In genomic region chr8:11308570-11308998, GRCm38 (mm10) we compare ENCODE assay signal across 12 mouse cellular contexts. TPM values are rescaled to one million over a fixed set of nuclear protein-coding genes. Genes with fewer than 3 reads are reported as not detected.
DNase-seq lines count a peak whose midpoint lies in the region; ATAC-seq and TF ChIP-seq lines count a peak whose summit lies in the region.
"Had no signal": no experiment of that assay in that cellular context is flagged by ENCODE, and none has a peak within 500 bp of the region (broad histone marks: within the 10 kb centered on the region; RNA-seq: fewer than 3 reads in every experiment).

No protein-coding gene starts in this region.

- peak; percentile 48 to 58 for DNase-seq in heart, adult 2 months
- no peak for DNase-seq in heart, postnatal 25 days (ENCODE audit: low spot score)
- DNase-seq in neural tube, embryonic 10.5 days (ENCODE audit: extremely low spot score, low spot score), result no peak
- no peak for DNase-seq in left cerebral cortex, postnatal 10 days (ENCODE audit: extremely low spot score in 1 of 2, low spot score in 2 of 2)
- no peak for DNase-seq in left cerebral cortex, adult 18-20 months (ENCODE audit: low spot score in 2 of 2)
- DNase-seq in adrenal gland, postnatal 14 days, result no peak
- DNase-seq: cerebellum, postnatal 36 days; gastrocnemius, postnatal 10 days; thymus, postnatal 14 days had no signal

- peak overlapping the region; percentile 99 for H3K4me3 ChIP-seq in heart, adult 2 months
- H3K4me3 ChIP-seq in neural tube, embryonic 13.5 days, result no peak overlapping the region
- peak overlapping the region; percentile 91 for H3K4me3 ChIP-seq in kidney, embryonic 15.5 days (replicated peaks)
- H3K4me3 ChIP-seq: midbrain, embryonic 12.5 days had no signal

- 42% methylated on average over 7 of the region's 7 CpGs for WGBS in heart, adult 2 months
- WGBS in neural tube, embryonic 13.5 days, result 24% methylated on average over 7 of the region's 7 CpGs
- 67% methylated on average over 7 of the region's 7 CpGs for WGBS in kidney, embryonic 15.5 days

- no peak overlapping the region for H3K9ac ChIP-seq in heart, adult 2 months (ENCODE audit: low read depth, low read length)
- no peak overlapping the region for H3K9ac ChIP-seq in neural tube, embryonic 13.5 days
- H3K9ac ChIP-seq in kidney, embryonic 15.5 days, result no peak overlapping the region
- H3K9ac ChIP-seq: midbrain, embryonic 12.5 days had no signal

- ATAC-seq in neural tube, embryonic 13.5 days (ENCODE audit: low read depth), result no peak
- no peak for ATAC-seq in kidney, embryonic 15.5 days (replicated peaks; ENCODE audit: low FRiP score)

- H3K4me2 ChIP-seq in neural tube, embryonic 13.5 days, result peak overlapping the region; percentile 80; the same call in 1 of the 2 replicates
- peak overlapping the region; percentile 81 for H3K4me2 ChIP-seq in kidney, embryonic 15.5 days
- H3K4me2 ChIP-seq: midbrain, embryonic 12.5 days had no signal

- TF ChIP-seq CTCF in heart, adult 2 months (IDR thresholded peaks at IDR 0.05), result no peak

- no peak for TF ChIP-seq EP300 in heart, adult 2 months (IDR thresholded peaks at IDR 0.05; ENCODE audit: insufficient read depth, low read depth, low read length)

- H3K79me2 ChIP-seq in heart, adult 2 months (replicated peaks; ENCODE audit: control insufficient read depth, insufficient read depth, low read length), result peaks cover 13% of the 10 kb centered on the region

- TF ChIP-seq POLR2A in heart, adult 2 months (IDR thresholded peaks at IDR 0.05; ENCODE audit: insufficient read depth, low read depth, low read length), result no peak

- intact Hi-C loops in heart, adult 2 months (cut with DNase I), result loop anchor here (2.0 kb wide), 2 partner anchors 30 to 56 kb away; no protein-coding TSS in a partner anchor
- intact Hi-C loops in heart, postnatal 25 days (cut with DNase I), result no loop called here
- intact Hi-C loops in left cerebral cortex, postnatal 10 days (cut with DNase I), result no loop called here

- H3K4me1 ChIP-seq in heart, adult 2 months (ENCODE audit: control insufficient read depth, insufficient read depth, low read length), result peaks cover 38% of the 10 kb centered on the region
- H3K4me1 ChIP-seq in neural tube, embryonic 13.5 days (replicated peaks), result peaks cover 36% of the 10 kb centered on the region
- H3K4me1 ChIP-seq in kidney, embryonic 15.5 days, result peaks cover 79% of the 10 kb centered on the region

- H3K36me3 ChIP-seq in heart, adult 2 months (ENCODE audit: control insufficient read depth, insufficient read depth, low read length), result peaks cover 23% of the 10 kb centered on the region
- no peaks in the 10 kb centered on the region for H3K36me3 ChIP-seq in neural tube, embryonic 13.5 days
- H3K36me3 ChIP-seq in kidney, embryonic 15.5 days, result peaks cover 29% of the 10 kb centered on the region
- H3K36me3 ChIP-seq: midbrain, embryonic 12.5 days had no signal

- H3K27me3 ChIP-seq in heart, adult 2 months (ENCODE audit: control insufficient read depth, insufficient read depth, low read length), result no peaks in the 10 kb centered on the region
- H3K27me3 ChIP-seq in neural tube, embryonic 13.5 days, result peaks cover 56% of the 10 kb centered on the region
- no peaks in the 10 kb centered on the region for H3K27me3 ChIP-seq in kidney, embryonic 15.5 days

- no peaks in the 10 kb centered on the region for H3K9me3 ChIP-seq in neural tube, embryonic 13.5 days
- H3K9me3 ChIP-seq in kidney, embryonic 15.5 days (replicated peaks), result no peaks in the 10 kb centered on the region
- H3K9me3 ChIP-seq: midbrain, embryonic 12.5 days had no signal

- H3K27ac ChIP-seq in heart, adult 2 months, result peak overlapping the region; percentile 100
- no peak overlapping the region for H3K27ac ChIP-seq in neural tube, embryonic 13.5 days (replicated peaks)
- peak overlapping the region; percentile 94 for H3K27ac ChIP-seq in kidney, embryonic 15.5 days
- H3K27ac ChIP-seq: midbrain, embryonic 12.5 days had no signal

RNA-seq across cellular contexts. Expression of gene Col4a2, which starts 4.0 kb away (rescaled TPM):
- total RNA-seq in heart, adult 2 months (2021), result 100 to 1,000 TPM; 139 to 172 TPM
- polyA plus RNA-seq in heart, adult 2 months (2012; rRNA removed), result 104 and 139 TPM in 2 replicates
- total RNA-seq in heart, postnatal 25 days (2021), result 100 to 1,000 TPM; 292 to 338 TPM
- polyA plus RNA-seq in neural tube, embryonic 13.5 days (2015; fragmentation: Nextera tagmentation; extraction: Ambion mirVana), result 47.5 and 52.5 TPM in 2 replicates
- 108 and 116 TPM in 2 replicates for polyA plus RNA-seq in kidney, embryonic 15.5 days (2015; fragmentation: Nextera tagmentation; extraction: Ambion mirVana)
- 10 to 100 TPM; 76.7 to 80.6 TPM for total RNA-seq in left cerebral cortex, postnatal 10 days (2021)
- total RNA-seq in left cerebral cortex, adult 18-20 months (2021), result 10 to 100 TPM; 40.9 to 45.1 TPM
- total RNA-seq in adrenal gland, postnatal 14 days (2021), result 341 and 356 TPM in 2 replicates

RNA-seq across cellular contexts. Expression of gene Col4a1, which starts 4.0 kb away (rescaled TPM):
- total RNA-seq in heart, adult 2 months (2021), result 100 to 1,000 TPM; 221 to 311 TPM
- polyA plus RNA-seq in heart, adult 2 months (2012; rRNA removed), result 258 and 384 TPM in 2 replicates
- total RNA-seq in heart, postnatal 25 days (2021), result 100 to 1,000 TPM; 537 to 622 TPM
- 101 and 108 TPM in 2 replicates for polyA plus RNA-seq in neural tube, embryonic 13.5 days (2015; fragmentation: Nextera tagmentation; extraction: Ambion mirVana)
- 297 and 335 TPM in 2 replicates for polyA plus RNA-seq in kidney, embryonic 15.5 days (2015; fragmentation: Nextera tagmentation; extraction: Ambion mirVana)
- total RNA-seq in left cerebral cortex, postnatal 10 days (2021), result 100 to 1,000 TPM; 115 to 123 TPM
- total RNA-seq in left cerebral cortex, adult 18-20 months (2021), result 10 to 100 TPM; 39.0 to 47.4 TPM
- 574 and 650 TPM in 2 replicates for total RNA-seq in adrenal gland, postnatal 14 days (2021)

Comparison
In these comparisons a context has a peak if more than half of its experiments do, and no peak if none do; other contexts are left out.
1. DNase-seq: peak in heart, adult 2 months (2 of 2); none in heart, postnatal 25 days (single experiment), neural tube, embryonic 10.5 days (single experiment), left cerebral cortex, postnatal 10 days (0 of 2), left cerebral cortex, adult 18-20 months (0 of 2) and adrenal gland, postnatal 14 days (single experiment).